Mouse (Mus musculus) liver, adult 2 months (tissue): ENCODE results near the gene Prkx. TPM values are rescaled to one million over a fixed set of nuclear protein-coding genes. Genes with fewer than 3 reads are reported as not detected.

Source experiments
- DNase-seq: peaks from one replicate; pipeline ENCODE4 v3.0.0-alpha.2; 2011; ENCODE audit warnings: low read depth, low spot score; ENCODE audit errors: extremely low read depth
- H3K27ac ChIP-seq: fragments of 200-500 bp; replicated peaks from 2 replicates; pipeline ENCODE4 v1.5.1; 2012; ENCODE audit warnings: low read depth, mild to moderate bottlenecking, control low read depth, inconsistent platforms, low read length; ENCODE audit not compliant: insufficient read depth
- H3K27me3 ChIP-seq: fragments of 200-500 bp; 2 replicates; pipeline ENCODE4 v1.6.1; 2012; ENCODE audit warnings: mild to moderate bottlenecking, moderate library complexity, low read length, inconsistent platforms; ENCODE audit not compliant: control insufficient read depth, insufficient read depth
- H3K36me3 ChIP-seq: fragments of 200-500 bp; 2 replicates; pipeline ENCODE4 v1.6.1; 2012; ENCODE audit warnings: low read length, inconsistent platforms; ENCODE audit not compliant: control insufficient read depth, insufficient read depth
- H3K4me1 ChIP-seq: fragments of 200-500 bp; 2 replicates; pipeline ENCODE4 v1.6.1; 2011; ENCODE audit warnings: low read length; ENCODE audit not compliant: control insufficient read depth, insufficient read depth
- H3K4me3 ChIP-seq: fragments of 200-500 bp; 2 replicates; pipeline ENCODE4 v1.5.1; 2011; ENCODE audit warnings: low read depth, mild to moderate bottlenecking, control low read depth, low read length, moderate library complexity; ENCODE audit not compliant: insufficient read depth
- H3K79me2 ChIP-seq: fragments of 200-500 bp; 2 replicates; pipeline ENCODE4 v1.6.1; 2012; ENCODE audit warnings: inconsistent platforms, mild to moderate bottlenecking, low read length, moderate library complexity; ENCODE audit not compliant: control insufficient read depth, insufficient read depth
- H3K9ac ChIP-seq: fragments of 200-500 bp; 2 replicates; pipeline ENCODE4 v1.6.1; 2012; ENCODE audit warnings: low read depth, mild to moderate bottlenecking, control low read depth, inconsistent platforms, low read length
- CTCF ChIP-seq: fragments of 200-500 bp; IDR thresholded peaks from 2 replicates; pipeline ENCODE4 v1.5.1; 2011; ENCODE audit warnings: low read depth, low read length, control low read depth
- POLR2A ChIP-seq: fragments of 200-500 bp; IDR thresholded peaks from 2 replicates; pipeline ENCODE4 v1.6.1; 2011; ENCODE audit warnings: low read length, control low read depth; ENCODE audit not compliant: insufficient read depth; ENCODE audit errors: extremely low read depth
- WGBS: fragments of 180-500 bp; shearing (Covaris S2); methylation state at CpG from one replicate; pipeline ENCODE4 v1.1.7; 2018; 5-methylcytosine and 5-hydroxymethylcytosine counted together
- polyA plus RNA-seq: library from polyadenylated mRNA; depleted of rRNA; stranded (reverse); fragments of >200 nt; gene quantifications from 2 replicates; pipeline ENCODE4 v1.2.3, GENCODE M21; 2012; rRNA removed
- total RNA-seq: library from RNA; depleted of rRNA; stranded (reverse); fragments of >200 nt; gene quantifications from 2 replicates; pipeline ENCODE4 v1.2.3, GENCODE M21; 2014; rRNA removed

Prkx gene
- total and polyA plus RNA-seq, 2 experiments, result 1.3 to 2.2 TPM

DNA sequence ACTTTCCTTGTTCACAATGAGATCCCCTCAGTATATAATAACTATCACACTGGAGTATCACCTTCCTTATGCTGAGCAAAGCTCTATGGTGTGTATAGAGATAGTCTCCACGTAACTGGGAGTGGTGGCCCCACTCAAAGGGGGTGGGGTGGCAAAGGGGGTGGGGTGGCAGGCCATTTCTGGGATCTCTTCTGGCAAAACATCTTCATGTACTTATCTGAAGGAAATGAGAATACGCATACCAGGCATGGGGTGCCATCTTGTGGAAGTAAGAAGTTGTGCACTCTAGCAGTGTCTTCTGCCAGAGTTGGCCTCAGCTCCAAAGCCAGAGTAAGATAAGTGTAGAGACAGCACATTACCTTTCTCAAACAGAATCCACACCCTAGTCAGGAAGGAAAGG lies 75.8 kb downstream of the Prkx start:
- H3K9ac ChIP-seq, result no peak overlapping the region
- TF ChIP-seq POLR2A (no peak), CTCF (peak; percentile 57)
- H3K4me3 ChIP-seq, result no peak overlapping the region
- DNase-seq, result peak; percentile 43
- no peaks in the 10 kb centered on the region for H3K79me2 ChIP-seq
- H3K4me1 ChIP-seq, result no peaks in the 10 kb centered on the region
- no peaks in the 10 kb centered on the region for H3K36me3 ChIP-seq
- no peaks in the 10 kb centered on the region for H3K27me3 ChIP-seq
- no peak overlapping the region for H3K27ac ChIP-seq
- 3% methylated on average over 2 of the region's 2 CpGs for WGBS

Other genes with a start within 250 kb of the Prkx start
- gene Pbsn, start 57.3 kb upstream of the Prkx start, total RNA-seq, result not detected in 2 replicates
- not detected in 2 replicates for gene Pbsn, start 57.3 kb upstream of the Prkx start, polyA plus RNA-seq
- not detected in 2 replicates for gene Gm14744, start 68.5 kb upstream of the Prkx start, total RNA-seq
- not detected in 2 replicates for gene Gm14744, start 68.5 kb upstream of the Prkx start, polyA plus RNA-seq
- not detected in 2 replicates for gene 5430402E10Rik, start 128.8 kb upstream of the Prkx start, total RNA-seq
- not detected in 2 replicates for gene 5430402E10Rik, start 128.8 kb upstream of the Prkx start, polyA plus RNA-seq